Mouse (Mus musculus): ENCODE measurements at regions not wholly inside any gene's neighbourhood (a gene's known extent, or its start where the extent isn't known, plus 50 kb on each side); places are given as distances from the start of the nearest gene placed in this dataset.

- no peak for DNase-seq (ENCODE audit: low spot score)
Measured at GRCm38 (mm10) chr3:102663711-102664110, 70.6 kb upstream of the Tspan2 start.

DNA sequence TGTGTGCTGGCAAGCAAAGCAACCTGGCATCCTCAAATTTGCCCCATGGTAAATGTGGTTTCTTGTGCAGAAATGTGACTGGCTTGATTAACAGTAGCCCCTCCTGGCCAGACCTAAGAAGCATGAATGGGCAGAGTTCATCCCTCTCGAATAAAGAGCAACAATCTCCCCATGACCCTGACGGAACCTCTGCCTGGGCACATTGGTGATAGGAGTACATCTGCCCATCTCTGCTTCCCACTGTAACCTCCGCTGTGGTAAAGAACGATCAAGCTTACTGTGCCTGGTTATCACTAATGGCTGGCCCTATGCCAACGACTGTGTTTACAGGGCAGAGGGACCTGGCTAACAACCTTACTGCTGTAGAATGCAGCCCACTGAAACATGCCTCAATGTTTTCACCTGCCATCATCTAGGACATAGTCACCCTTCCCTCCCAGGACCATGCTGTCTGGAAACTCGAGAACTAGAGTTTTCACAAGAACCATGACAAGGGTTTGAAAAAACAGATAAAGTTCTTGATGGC, 69.6 kb upstream of the Tspan2 start:
- DNase-seq (ENCODE audit: low spot score), result no peak

DNA sequence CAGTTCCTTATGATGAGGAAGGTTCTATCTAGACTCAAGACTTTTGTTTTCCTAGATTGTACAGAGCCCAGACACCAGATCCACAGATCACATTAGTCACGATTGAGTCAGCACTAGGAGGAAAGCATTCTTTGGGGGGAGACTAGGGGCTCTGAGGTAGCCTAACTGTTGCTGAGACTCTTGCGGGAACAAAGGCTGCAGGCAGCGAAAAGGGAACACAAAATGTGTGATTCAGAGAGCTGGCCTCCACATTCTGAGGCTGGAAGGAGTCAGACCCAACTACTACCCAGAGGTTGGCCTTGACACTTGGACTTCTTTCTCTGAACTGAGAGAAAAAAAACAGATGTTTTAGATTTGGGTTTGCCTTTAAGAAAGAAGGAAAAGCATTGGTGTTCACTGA, 66.5 kb upstream of the Tspan2 start:
- no peak for DNase-seq (ENCODE audit: low spot score)

DNA sequence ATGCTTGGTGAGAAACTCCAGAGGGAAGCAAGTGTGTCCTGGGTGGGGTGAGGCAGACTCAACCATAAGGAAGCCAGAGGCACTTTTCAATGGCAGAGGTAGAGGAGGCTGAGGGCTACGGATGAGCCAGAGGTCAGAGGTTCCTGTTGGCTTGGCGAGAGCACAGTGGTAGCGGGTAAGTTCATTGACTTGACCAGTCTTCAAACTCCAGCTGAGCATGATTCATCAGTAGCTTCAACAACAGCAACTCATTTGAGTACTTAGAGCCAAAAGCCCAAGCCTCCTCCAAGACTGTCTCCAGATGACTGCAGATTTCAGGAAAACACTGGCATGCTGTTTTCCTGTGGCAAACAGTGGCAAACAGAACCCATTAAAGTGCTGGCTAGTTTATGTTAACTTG, 65.8 kb upstream of the Tspan2 start:
- no peak for DNase-seq (ENCODE audit: low spot score)

DNA sequence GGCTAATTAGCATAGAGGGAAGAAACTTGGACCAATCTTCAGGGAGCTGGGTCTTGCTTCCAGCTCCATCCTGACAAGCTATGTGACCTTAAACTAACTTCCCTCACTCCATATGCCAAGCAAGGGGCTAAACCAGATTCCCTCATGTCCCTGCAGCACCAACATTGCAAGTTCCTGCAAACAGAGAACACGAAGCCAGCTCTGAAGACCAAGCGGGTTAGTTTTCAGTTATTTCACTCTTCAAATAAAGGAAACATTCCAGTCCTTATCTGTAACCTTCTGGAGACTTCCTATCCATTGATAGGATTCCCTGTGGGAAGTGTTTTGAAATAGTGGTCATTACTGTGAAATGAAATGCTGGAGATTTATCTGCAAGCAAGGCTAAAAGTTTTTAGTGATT, 64.4 kb upstream of the Tspan2 start:
- no peak for DNase-seq (ENCODE audit: low spot score)

GRCm38 (mm10) chr3:102670557-102670956, 63.8 kb upstream of the Tspan2 start:
- DNase-seq (ENCODE audit: low spot score), result no peak

DNA sequence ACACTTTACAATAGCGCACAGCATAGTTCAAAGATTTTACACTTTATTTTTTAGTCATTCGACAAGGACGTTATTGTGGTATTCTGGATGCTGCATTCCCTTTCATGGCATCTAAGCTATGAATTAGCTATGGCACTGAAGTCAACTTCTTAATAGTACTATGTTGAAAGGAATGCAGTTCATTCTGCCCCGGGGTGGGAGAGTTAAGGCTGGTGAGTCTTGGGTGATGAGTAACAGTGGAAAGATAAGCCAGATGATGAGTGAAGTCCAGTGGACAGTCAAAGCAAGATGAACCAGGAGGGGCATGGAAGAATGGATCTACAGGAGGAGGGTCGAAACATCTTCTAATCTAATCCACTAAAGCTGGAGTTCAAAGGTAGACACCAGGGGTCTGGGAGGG, 63.4 kb upstream of the Tspan2 start:
- no peak for DNase-seq (ENCODE audit: low spot score)

GRCm38 (mm10) chr3:102673506-102673905, 60.8 kb upstream of the Tspan2 start:
- DNase-seq (ENCODE audit: low spot score), result no peak

DNA sequence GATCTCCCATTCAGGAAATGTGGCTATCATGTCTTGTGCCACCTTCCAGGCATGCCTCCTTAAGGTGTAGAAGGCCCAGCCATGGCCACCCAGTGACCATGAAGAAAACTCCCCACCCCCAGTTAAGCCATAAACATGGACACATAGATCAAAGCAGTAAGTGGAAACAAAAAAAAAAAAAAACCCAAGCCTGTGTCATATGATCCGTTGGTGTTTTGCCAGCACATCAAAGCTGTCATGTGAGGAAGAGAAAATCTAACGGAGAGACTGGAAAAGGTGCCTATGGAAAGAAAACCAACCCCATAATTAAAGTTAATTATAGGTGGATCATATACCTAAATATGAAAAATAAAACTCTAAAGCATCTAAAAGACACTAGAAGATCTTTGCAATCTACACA, 60.3 kb upstream of the Tspan2 start:
- DNase-seq (ENCODE audit: low spot score), result no peak

- peak; percentile 37 for DNase-seq (ENCODE audit: low spot score)
Measured at GRCm38 (mm10) chr3:102676946-102677534, 57.3 kb upstream of the Tspan2 start.

DNA sequence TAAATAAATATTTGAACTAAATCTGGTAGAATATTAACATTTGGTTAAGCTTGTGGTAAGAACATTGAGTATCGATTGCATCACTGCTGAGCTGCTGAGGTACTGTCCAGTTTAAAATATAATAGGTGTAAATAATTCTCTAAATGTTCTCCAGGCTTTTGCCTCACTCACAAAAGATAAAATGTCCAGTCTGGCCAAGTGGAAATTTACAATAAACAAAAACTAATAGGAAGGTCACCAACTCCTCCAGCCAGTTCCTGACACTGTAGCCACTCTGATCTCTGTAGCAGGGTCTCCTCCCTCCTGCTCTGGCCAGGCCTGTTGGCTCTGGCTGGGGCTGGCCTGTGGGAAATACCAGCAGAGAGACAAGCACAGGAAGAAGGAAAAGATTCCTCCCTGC, 55.8 kb upstream of the Tspan2 start:
- DNase-seq (ENCODE audit: low spot score), result no peak

GRCm38 (mm10) chr3:102682424-102682823, 51.9 kb upstream of the Tspan2 start:
- DNase-seq (ENCODE audit: low spot score), result no peak

GRCm38 (mm10) chr3:102683541-102683940, 50.8 kb upstream of the Tspan2 start:
- DNase-seq (ENCODE audit: low spot score), result no peak
